Mouse (Mus musculus): ENCODE measurements around the gene Rin2.

Gene Rin2

DNA sequence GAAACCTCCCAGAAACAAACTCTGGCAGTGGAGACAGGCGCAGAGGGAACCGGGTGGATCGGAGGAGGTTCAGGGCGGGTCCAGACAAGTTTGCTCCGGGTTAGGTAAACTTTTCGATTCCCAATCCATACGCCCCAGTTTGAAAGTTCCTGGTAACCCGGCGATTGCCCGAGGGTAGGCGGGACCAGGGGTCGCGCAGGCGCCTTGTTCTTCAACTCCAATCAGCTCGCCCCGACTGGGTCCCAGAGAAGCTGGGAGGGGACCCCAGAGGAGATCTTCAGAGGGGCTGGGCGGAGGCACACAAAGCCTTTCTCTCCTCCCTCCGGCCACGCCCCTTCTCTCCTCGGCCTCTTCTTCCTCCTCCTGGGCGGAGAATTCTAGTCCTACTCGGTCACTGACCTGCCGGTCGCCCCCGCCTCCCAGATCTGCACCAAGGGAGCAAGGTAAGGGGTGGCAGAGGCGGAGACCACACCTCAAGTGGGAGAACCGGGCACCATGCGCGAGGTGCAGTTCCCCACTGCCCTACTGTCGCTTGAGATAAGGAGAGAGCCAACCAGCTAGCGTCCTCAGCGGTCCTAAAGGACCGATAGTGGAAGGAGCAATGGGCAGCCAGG is at the start of gene Rin2:
Gene Rin2 (plus strand): TSS at position 74 of the 614 bp plus-strand sequence.
- DNase-seq = peak; percentile 85

DNA sequence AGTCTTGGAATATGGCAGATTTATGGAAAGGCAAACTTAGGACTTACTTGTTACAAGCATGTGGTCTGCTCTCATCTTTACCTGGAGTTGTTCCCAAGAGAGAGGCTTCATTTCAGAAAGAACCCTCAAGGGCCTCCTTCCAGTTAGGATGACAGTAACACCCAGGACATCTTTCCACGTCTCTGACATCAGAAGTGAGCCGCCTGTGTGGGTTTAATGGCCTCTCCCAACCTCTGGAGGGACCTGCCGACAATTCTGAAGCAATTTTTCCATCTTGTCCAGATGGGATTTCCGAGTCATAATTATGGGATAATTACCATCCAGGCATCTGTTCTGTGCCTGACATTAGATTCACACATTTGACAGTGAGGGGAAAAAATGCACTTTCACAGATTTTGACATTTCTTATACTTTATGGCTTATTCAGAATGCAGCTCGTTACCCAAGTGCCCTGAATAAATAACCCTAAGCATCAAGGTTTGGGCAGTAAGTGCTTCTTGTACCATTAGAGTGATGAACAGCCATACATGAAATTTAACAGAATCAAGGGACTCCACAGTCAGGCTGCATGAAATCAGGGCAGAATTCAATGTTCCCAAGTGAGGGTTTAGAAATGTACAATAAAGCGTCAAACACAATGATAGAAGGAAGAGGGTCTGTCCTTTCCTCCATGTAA is 43.8 kb upstream of the Rin2 start:
- no peak for DNase-seq

DNA sequence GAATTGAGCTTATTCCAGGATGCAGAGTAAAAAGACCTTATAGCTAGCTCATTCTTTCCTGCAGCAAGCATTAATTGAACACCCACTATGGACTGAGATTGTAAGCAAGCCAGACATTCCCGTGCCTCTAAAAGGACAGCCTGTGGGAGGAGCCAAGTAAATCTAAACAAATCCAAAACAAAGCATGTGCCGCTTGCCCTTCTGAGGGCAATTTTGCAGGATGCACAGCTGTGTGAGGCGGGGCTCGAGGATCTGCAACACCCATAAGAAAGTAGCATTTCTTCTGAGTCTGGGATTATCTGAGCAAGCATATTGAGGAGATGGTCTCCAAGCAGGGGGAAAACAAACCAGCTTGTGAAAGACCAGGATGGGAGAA is 43.2 kb upstream of the Rin2 start:
- no peak for DNase-seq

DNA sequence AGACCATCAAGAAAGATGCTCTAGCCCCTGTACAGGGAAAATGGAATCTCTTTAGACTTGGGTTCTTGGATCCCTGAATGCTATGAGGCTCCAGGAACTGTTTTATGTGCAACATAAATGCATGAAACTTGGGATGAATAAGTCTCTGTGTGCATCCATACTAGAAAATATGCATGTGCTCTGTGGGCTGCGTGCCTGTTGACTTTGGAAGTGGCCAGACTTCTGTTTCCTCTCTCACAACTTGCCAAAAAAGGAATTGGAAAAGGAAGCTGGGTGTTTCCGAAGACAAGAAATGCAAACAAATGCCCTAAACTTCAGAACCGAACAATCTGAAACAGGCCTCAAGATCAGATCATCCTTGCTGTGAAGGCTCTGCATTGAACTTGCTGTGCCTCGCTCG is 41.2 kb upstream of the Rin2 start:
- DNase-seq = no peak

DNA sequence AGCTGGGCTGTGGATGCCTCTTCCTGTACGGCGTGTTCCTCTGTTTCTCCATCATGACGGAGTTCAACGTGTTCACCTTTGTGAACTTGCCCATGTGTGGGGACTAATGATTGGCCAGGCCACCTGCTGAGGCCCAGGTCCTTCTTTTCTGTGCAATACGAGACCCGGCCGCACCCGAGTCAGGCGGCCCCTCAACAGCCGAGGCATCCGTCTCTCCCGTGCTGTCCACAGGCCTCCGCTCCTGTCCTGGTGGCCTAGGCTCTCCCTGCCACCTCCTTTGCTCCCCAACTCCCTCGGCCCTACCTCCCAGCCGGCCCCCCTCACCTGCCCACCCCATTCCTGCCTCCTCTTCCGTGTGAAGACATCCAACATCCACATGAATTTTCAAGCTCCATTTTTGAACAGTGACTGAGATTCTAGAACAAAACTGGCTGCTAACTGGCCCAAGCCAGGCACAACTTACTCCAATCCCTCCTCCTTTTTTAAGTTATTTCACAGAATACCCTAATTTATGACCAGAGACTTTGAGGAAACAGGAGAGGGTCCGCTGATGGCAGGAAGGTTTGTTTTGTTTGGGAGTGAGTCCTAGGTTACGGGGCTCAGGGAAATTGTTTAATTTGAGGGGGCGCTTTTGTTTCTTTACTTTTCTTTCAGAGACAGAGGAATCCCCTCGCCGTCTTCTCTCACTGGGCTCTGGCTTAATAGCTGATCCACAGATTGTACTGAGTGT is 34.6 kb upstream of the Rin2 start:
- no peak for DNase-seq

DNA sequence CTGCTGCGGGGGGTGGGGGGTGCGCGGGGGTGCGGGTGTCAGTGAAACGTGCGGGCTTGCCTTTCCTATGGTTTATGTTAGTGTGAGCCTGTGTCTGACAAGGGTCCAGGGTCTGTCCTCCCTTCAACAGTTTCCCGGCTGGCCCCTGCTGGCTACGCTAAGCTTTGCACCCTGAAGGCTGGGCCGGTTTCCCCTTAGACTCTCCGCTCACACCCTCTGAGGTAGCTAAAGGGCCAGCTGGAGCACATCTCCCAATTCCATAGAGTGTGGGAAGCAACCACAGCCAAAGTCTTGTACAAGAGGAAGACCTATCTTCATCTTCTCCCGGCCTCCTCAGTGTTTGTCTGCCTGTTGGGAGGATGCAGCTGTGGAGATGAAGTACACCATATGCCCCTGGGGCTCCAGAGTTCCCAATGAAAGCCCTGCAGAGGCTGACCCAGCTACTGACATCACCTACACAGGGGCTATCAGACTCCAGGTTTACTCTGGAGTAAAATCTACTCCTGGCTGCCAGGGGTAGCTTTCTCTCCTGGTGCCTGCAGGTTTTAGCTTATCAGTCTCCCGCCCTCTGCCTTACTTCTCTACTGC is 19.5 kb upstream of the Rin2 start:
- peak; percentile 11 for DNase-seq

DNA sequence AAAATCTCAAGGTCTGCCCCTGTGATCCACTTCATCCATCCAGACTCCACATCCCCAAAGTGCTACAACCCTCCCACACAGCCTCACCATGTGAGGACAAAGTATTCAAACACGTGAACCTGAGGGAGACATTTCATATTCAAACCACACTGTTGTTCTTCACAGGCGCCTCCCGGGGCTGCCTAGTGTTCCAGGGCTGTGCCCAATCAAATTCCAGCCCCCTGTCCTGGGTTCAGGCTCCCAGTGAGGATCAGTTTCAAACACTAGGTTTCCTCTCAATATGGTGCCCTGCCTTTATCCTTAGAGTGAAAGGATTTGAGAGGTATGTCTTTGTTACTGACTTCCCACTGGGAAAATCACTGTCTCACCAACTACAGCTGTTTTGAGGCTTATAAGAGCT is 18.9 kb upstream of the Rin2 start:
- no peak for DNase-seq

DNA sequence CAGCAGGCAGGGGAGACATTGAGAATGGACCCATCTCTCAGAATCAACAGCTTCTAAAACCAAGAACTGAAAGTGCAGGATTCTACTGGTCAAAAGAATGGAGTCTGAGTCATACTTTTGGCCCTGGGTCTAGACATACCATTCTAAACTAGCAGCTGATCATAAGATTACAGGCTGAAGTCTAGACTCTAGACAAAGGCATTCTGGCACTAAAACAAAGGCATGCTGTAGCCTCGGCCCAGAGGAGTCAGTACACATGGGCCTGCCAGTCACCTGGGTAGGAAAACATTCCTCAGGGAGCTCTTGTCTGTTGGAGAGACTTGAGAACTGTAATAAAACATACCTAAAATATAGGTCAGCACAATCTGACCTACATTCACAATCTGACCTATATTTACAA is 18.3 kb upstream of the Rin2 start:
- peak; percentile 9 for DNase-seq

DNA sequence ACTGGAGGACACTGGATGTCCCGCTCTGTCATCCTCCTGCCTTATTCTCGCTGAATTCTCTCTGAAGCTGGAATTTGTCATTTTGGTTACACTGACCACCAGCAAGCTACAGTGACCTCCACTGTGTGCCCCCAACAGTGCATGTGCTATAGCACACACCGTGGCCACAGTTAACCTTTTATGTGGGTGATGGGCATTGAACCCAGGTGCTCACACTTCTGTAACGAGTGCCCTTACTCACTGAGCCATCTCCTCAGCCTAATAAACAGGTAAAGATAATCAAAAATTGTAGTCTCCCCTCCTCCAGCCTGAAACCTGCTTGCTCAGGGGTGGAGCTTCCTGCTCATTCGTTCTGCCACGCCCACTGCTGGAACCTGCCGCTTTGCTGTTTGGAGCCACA is 13.8 kb upstream of the Rin2 start:
- DNase-seq = no peak

DNA sequence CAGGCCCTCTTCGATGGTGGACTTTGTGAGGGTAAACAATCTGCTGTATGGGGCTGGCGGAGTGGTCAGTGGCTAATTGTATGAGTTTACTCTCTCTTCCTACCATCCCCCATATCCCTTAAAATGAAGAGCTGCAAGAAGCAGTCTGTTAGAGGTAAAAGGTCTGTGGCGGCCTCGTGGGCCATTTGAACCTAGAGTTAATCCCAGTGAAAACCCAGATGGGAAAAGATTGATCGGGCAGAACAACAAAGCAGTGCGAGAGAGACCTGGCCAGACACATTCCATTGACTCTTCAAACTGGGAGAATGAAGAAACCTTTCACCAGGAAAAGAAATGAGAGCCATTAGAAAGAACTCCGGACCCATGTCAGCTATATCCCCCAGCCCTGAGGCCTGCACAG is 11.1 kb upstream of the Rin2 start:
- DNase-seq = no peak

DNA sequence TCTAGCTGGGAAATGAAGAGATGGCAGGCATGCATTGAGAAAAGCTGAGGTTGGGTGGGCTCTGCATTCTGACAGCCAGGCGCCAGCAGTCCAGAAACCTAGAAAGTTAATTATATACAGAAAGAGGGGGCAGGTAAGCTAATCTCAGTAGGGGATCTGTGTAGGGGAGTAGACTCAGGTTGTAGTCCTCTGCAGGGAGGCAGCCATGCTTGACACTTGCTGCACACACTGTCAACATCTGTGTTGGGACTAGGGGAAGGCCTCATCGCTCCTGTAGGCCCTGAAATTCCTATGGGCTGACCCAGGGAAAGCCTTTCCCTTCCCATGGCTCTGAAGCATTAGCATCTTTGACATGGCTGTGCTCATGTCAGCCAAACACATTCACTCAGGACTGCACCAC is 10.7 kb upstream of the Rin2 start:
- no peak for DNase-seq

DNA sequence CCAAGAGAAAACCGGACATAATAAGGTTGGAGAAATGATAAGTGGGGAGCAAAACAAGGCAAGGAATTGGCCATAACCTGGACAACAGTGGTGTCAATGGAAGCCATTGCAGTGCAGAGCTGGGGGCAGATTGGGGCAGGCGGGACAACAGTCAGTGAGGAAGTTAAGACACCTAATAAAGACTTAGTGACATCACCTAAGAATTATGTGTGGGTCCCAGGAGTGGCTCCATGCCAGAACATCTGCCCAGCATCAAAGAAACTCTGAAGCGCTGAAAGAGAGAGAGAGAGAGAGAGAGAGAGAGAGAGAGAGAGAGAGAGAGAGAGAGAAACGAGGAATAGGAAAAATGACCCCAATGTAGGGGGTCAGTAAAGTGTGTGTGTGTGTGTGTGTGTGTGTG is 6.9 kb upstream of the Rin2 start:
- DNase-seq = no peak

DNA sequence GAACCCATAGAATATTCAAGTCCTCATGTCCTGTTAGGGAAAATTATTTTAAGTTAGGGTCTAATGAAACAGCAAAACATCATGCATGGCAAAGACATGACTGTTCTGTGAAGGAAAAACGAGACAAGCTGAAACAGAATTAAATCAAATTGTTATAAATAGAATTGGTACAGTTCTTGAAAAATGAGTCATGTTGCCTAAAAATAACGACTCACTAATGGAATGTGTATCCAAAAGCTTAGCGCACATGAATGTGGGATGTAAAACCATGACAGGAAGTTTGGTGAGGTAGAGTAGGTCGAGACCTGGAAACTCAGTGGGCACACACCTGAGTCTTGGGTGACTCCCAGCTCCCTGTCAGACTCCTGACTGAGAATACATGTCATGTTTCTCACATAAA is 4.9 kb upstream of the Rin2 start:
- no peak for DNase-seq

DNA sequence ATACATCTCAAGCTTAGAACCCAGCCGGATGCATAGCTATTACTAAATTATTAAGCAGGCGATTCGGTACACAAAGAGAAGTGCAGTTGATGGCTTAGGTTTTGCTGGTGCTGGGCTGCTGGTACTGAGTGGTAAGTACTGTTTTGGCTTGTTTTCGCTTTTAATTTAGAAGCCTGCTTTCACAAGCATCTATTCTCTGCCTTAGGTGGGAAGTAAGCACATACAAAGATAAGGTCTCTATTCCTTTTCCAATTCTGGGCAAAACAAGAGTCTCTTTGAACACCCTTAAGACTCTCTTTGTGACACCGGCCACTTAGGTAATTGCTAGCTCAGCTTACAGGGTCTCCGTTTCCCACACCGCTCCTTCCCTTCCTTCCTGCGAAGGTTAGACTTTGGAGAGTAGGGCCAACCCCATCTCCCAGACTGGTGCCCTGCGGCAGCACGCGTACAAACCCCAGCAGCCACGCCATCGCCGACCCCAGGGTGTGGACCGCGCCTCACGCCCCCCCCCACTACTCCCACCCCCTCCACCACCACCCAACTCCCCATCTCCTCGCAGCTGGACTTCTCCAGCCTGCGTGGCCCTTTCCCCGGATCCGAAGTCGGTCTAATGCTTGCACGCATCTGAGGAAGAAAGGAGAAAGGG is 396 bp upstream of the Rin2 start:
- DNase-seq = peak; percentile 35

DNA sequence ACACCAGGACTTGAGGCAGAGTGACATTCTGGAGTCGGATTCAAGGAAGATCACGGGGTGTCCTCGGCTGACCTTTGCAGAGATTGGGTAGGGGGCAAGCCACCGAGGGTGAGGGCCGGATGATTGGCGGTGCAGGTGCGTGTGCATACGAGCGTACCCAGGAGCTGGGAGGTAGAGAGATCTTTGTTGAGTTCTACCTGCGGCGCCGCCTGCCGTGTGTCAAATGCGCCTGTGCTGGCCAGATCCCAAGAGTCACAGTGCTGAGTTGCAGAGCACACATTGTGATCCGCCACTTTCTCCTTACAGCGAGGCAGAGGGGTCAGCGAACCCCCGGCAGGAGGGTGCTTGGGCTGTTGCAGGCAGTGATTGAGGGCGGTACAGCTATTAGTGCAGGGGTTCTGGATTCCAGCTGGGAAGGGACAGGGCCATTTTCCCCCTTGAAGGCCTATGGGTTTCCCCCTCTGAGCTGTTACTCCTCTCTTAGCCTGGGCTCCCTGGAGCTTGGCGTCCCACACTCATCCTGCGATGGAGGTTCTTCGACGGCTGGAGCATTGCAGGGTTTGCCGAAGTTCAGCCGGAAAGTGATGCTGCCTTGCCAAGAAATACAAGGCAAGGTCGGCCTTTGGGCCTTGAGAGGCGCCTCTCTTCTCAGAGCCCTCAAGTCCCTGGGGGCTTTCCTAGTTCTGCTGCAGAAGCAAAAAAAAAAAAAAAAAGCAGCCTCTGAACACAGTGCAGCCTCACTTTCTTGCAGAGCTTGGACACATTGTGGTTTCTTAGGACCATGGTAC is 935 bp downstream of the Rin2 start:
- no peak for DNase-seq

DNA sequence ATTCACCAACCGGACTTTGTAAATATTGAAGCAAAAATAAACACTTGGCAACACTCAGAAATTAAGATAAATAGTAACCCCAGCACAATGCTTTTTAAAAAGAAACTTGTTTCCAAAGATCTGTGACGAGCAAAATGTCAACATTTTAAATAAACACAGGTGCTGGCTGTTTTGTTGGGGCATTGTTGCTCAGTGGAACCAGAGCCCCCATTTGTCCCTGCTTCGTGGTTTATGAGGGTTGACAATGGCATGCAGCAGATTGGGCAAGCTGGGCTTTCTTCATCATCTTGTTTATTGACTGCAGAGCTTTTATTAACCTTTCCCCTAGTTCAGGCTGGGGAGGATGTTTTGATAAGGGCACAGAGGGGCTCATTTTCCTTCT is 1.5 kb downstream of the Rin2 start:
- no peak for DNase-seq

DNA sequence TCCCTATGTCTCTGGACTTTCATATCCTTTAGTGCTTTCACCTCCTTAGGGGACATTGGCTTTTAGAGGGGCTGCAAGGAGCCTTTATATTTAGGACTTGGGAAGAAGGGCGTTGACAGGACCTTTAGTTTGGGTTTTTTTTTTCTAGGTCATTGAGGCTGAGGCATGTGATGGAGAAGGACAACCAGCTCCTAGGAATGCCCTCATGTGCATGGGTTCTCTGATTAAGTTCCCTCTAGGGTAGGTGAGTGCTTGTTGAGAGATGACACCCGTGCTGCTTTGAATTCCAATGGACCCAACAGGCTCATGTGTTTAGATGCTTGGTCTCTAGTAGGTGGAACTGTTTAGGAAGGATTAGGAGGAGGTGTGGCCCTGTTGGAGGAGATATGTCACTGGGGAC is 1.9 kb downstream of the Rin2 start:
- DNase-seq = no peak

DNA sequence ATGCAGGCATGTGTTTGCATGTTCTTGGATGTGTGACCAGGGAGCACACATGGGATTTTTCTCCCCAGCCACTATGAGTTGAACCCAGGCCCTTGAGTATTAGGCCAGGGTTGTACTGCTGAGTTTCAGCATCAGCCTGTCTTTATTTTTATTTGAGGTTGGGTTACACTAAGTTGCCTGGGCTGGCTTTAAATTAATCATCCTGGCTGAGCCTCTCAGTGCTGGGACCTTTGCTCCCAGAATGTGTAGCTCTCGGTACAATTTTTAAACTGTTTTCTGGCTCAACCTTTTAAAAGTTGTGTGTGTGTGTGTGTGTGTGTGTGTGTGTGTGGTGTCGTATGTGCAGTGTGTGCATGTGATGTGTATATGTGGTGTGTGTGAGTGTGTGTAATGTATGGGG is 5.1 kb downstream of the Rin2 start:
- no peak for DNase-seq

DNA sequence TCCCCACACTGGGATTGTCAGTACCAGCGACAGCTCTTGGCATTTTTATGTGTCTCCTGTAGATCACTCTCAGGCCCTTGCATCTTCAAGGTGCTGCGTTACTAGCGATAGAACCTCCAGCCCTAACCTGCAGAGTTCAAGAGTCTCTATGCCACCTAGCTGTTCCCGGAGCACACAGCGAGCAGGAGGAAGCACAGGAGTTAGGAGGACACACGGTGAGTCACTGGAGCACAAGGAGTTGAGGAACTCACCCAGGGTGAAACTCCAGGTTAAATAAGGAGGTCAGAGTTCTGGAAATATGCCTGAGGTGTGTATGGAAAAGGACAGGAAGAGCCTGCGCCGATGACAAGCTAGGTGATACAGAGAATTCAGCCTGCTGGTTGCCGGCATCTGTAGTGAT is 5.7 kb downstream of the Rin2 start:
- no peak for DNase-seq

DNA sequence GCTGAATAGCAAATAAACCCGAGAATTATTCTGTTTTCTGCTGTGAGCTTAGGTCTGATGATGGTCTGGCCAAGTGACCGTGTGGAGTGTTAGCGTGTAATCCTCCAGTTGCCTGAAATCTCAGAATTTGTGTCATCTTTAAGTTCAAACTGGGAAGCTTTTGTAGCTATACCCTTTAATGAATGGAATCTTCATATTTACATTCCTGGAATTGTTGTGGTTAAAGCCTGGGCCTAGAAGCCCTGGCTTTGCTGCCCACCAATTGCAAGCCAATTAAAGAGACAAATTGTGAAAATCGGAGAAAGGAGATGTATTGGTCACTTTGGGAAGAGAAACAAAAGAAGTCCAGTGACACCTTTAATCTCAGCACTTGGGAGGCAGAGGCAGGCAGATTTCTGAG is 6.6 kb downstream of the Rin2 start:
- DNase-seq = no peak

DNA sequence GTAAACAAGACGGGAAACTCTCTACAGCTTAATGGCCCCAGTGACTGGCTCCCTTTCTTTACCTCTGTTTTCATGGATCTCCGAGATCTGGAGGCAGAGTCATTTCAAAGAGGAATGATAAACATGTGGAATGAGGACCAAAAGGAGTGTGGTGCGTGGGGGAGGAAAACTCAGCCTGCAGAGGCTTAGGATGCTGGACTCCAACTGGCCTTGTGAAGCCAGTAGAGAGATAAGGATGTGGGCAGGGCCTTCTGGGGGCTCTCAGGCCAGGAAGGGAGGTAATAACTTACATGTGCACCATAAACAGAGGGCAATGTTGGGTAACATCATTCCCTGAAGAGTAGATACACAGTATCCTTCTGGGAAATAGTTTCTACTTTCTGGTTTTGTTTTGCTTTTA is 7.9 kb downstream of the Rin2 start:
- no peak for DNase-seq

DNA sequence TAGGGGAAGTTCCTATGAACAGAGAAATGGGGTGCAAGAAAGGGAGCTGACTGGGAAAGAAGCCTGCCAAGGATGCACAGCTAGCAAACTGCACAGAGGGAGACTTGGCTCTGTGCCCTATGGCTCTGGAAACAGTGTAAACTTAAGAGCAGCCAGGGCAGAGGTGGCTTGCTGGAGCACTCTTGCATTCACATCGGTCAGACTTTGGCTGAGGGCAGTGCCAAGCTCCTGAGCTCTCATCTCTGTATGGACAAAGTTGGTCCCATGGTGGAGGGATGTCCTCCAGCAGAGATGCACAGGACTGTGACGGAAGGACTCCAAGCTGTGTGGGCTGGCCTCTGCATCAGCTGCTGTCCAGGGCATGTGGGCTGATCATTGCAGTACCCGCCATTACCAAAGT is 8.5 kb downstream of the Rin2 start:
- DNase-seq = no peak

DNA sequence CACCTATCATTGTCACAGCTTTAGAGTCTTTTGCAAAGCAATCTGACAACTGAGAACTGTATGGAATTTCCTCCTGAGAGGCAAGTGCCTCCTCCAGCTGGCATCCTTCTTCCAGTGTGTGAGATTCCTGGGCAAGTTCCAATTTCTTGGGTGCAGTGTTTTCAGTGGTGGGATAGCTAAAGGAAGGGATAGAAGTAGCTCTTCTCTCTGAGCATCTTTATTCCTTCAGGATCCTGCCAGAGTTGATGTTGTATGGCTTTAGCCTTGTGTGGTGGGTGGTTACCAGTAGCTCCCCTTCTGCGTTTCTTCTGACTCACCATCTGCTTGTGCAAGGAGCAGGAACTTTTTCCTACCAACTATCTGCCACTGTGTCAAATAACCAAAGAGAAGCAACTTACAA is 9.1 kb downstream of the Rin2 start:
- no peak for DNase-seq

Measured in retina, postnatal 1 day (tissue).